Mouse (Mus musculus): ENCODE measurements at regions not wholly inside any gene's neighbourhood (a gene's known extent, or its start where the extent isn't known, plus 50 kb on each side); places are given as distances from the start of the nearest gene placed in this dataset.

- DNase-seq (ENCODE audit: low spot score in 2 of 2), result no peak
Measured at GRCm38 (mm10) chr5:129429897-129430296, 71.1 kb upstream of the Sfswap start.

- no peak for DNase-seq (ENCODE audit: low spot score in 2 of 2)
Measured at GRCm38 (mm10) chr5:129430330-129430729, 70.7 kb upstream of the Sfswap start.

- no peak for DNase-seq (ENCODE audit: low spot score in 2 of 2)
Measured at GRCm38 (mm10) chr5:129449931-129450573, 51.0 kb upstream of the Sfswap start.

Data from urinary bladder, adult 18-20 months (tissue).